ENCODE assay signal across 11 mouse cellular contexts in genomic region chr9:56860486-56861269, GRCm38 (mm10). TPM values are rescaled to one million over a fixed set of nuclear protein-coding genes. Genes with fewer than 3 reads are reported as not detected.
A peak's percentile ranks its signal among the peaks of the same experiment; 100 is the strongest.
DNase-seq lines count a peak whose midpoint lies in the region; ATAC-seq lines count a peak whose summit lies in the region.
"Had no signal": no experiment of that assay in that cellular context is flagged by ENCODE, and none has a peak within 500 bp of the region (broad histone marks: within the 10 kb centered on the region; RNA-seq: fewer than 3 reads in every experiment).

No protein-coding gene starts in this region.

- ATAC-seq in embryonic facial prominence, embryonic 15.5 days (ENCODE audit: insufficient number of reproducible peaks, low FRiP score, low TSS enrichment, low read depth): peak; percentile 40
- peak; percentile 48 for ATAC-seq in lung, embryonic 16.5 days (ENCODE audit: low read depth)
- ATAC-seq in midbrain, embryonic 15.5 days (replicated peaks): no peak

- H3K4me2 ChIP-seq in embryonic facial prominence, embryonic 15.5 days (replicated peaks): 0 out of 2 replicates have a peak overlapping the region, but pooled peaks have one; percentile 10
- H3K4me2 ChIP-seq in lung, embryonic 16.5 days (ENCODE audit: low read depth, low read length): no peak overlapping the region
- H3K4me2 ChIP-seq in midbrain, embryonic 15.5 days: no peak overlapping the region
- H3K4me2 ChIP-seq: midbrain, embryonic 11.5 days; neural tube, embryonic 15.5 days had no signal

- peak; percentile 72 for DNase-seq in adipocyte (ENCODE audit: low spot score)
- peak; percentile 36 for DNase-seq in kidney, adult 18-20 months
- no peak for DNase-seq in retina, embryonic 14.5 days (ENCODE audit: low spot score)
- no peak for DNase-seq in midbrain, embryonic 10.5 days (ENCODE audit: low spot score)

- H3K36me3 ChIP-seq in embryonic facial prominence, embryonic 15.5 days: no peaks in the 10 kb centered on the region
- no peaks in the 10 kb centered on the region for H3K36me3 ChIP-seq in lung, embryonic 16.5 days (ENCODE audit: control insufficient read depth, insufficient read depth, low read length)
- H3K36me3 ChIP-seq in midbrain, embryonic 10.5 days: no peaks in the 10 kb centered on the region
- H3K36me3 ChIP-seq in midbrain, embryonic 15.5 days (replicated peaks): no peaks in the 10 kb centered on the region
- H3K36me3 ChIP-seq: G1E; neural tube, embryonic 15.5 days had no signal

- 35% methylated on average over 15 of the region's 15 CpGs for WGBS in embryonic facial prominence, embryonic 15.5 days
- 39% methylated on average over 15 of the region's 15 CpGs for WGBS in lung, embryonic 16.5 days
- WGBS in midbrain, embryonic 10.5 days: 80% methylated on average over 15 of the region's 15 CpGs
- WGBS in midbrain, embryonic 15.5 days: 68% methylated on average over 15 of the region's 15 CpGs

- H3K9ac ChIP-seq in embryonic facial prominence, embryonic 15.5 days: no peak overlapping the region
- H3K9ac ChIP-seq in lung, embryonic 16.5 days (ENCODE audit: low read length): peak overlapping the region; percentile 6; the same call in 1 of the 2 replicates
- H3K9ac ChIP-seq in midbrain, embryonic 15.5 days: no peak overlapping the region
- H3K9ac ChIP-seq: neural tube, embryonic 15.5 days had no signal

- no peak overlapping the region for H3K4me3 ChIP-seq in embryonic facial prominence, embryonic 15.5 days (replicated peaks)
- H3K4me3 ChIP-seq in lung, embryonic 16.5 days (ENCODE audit: low read length): no peak overlapping the region
- H3K4me3 ChIP-seq in midbrain, embryonic 10.5 days: no peak overlapping the region
- H3K4me3 ChIP-seq in midbrain, embryonic 15.5 days: no peak overlapping the region
- H3K4me3 ChIP-seq: neural tube, embryonic 15.5 days had no signal

- no peaks in the 10 kb centered on the region for H3K27me3 ChIP-seq in embryonic facial prominence, embryonic 15.5 days
- no peaks in the 10 kb centered on the region for H3K27me3 ChIP-seq in lung, embryonic 16.5 days (ENCODE audit: control insufficient read depth, insufficient read depth, low read depth, low read length)
- peaks cover 30% of the 10 kb centered on the region for H3K27me3 ChIP-seq in midbrain, embryonic 10.5 days (ENCODE audit: low read depth, poor library complexity, severe bottlenecking)
- peaks cover 20% of the 10 kb centered on the region for H3K27me3 ChIP-seq in midbrain, embryonic 15.5 days (replicated peaks)

- H3K27ac ChIP-seq in embryonic facial prominence, embryonic 15.5 days (replicated peaks): peak overlapping the region; percentile 53
- H3K27ac ChIP-seq in lung, embryonic 16.5 days (ENCODE audit: low read length): peak overlapping the region; percentile 47
- no peak overlapping the region for H3K27ac ChIP-seq in midbrain, embryonic 10.5 days (replicated peaks)
- no peak overlapping the region for H3K27ac ChIP-seq in midbrain, embryonic 15.5 days
- H3K27ac ChIP-seq: kidney, postnatal 0 days; neural tube, embryonic 15.5 days had no signal

- H3K9me3 ChIP-seq in embryonic facial prominence, embryonic 15.5 days (replicated peaks): no peaks in the 10 kb centered on the region
- H3K9me3 ChIP-seq in lung, embryonic 16.5 days (ENCODE audit: control insufficient read depth, low read length): no peaks in the 10 kb centered on the region
- no peaks in the 10 kb centered on the region for H3K9me3 ChIP-seq in midbrain, embryonic 10.5 days (replicated peaks)
- H3K9me3 ChIP-seq in midbrain, embryonic 15.5 days: no peaks in the 10 kb centered on the region
- H3K9me3 ChIP-seq: G1E; neural tube, embryonic 15.5 days had no signal

- H3K4me1 ChIP-seq in embryonic facial prominence, embryonic 15.5 days: peaks cover 44% of the 10 kb centered on the region
- H3K4me1 ChIP-seq in lung, embryonic 16.5 days (replicated peaks; ENCODE audit: control insufficient read depth, insufficient read depth, low read length): peaks cover 28% of the 10 kb centered on the region
- peaks cover 18% of the 10 kb centered on the region for H3K4me1 ChIP-seq in midbrain, embryonic 10.5 days
- H3K4me1 ChIP-seq in midbrain, embryonic 15.5 days: peaks cover 4% of the 10 kb centered on the region; the same call in 1 of the 2 replicates

RNA-seq across cellular contexts. Expression of gene Odf3l1, which starts 3.8 kb away (rescaled TPM):
- polyA plus RNA-seq in embryonic facial prominence, embryonic 15.5 days (2015; fragmentation: Nextera tagmentation; extraction: Ambion mirVana): 0.88 and 1.1 TPM in 2 replicates
- 0.20 and 1.1 TPM in 2 replicates for polyA plus RNA-seq in lung, embryonic 16.5 days (2015; fragmentation: Nextera tagmentation; extraction: Ambion mirVana)
- not detected in 2 replicates for polyA plus RNA-seq in midbrain, embryonic 10.5 days (2016; fragmentation: Nextera tagmentation; extraction: Ambion mirVana)
- polyA plus RNA-seq in midbrain, embryonic 15.5 days (2015; fragmentation: Nextera tagmentation; extraction: Ambion mirVana): not detected in 2 replicates
- polyA plus RNA-seq: G1E; midbrain, embryonic 11.5 days had no signal

RNA-seq across cellular contexts. Expression of gene Cspg4, which starts 4.2 kb away (rescaled TPM):
- 31.2 and 34.1 TPM in 2 replicates for polyA plus RNA-seq in embryonic facial prominence, embryonic 15.5 days (2015; fragmentation: Nextera tagmentation; extraction: Ambion mirVana)
- polyA plus RNA-seq in lung, embryonic 16.5 days (2015; fragmentation: Nextera tagmentation; extraction: Ambion mirVana): 23.9 and 26.5 TPM in 2 replicates
- 0.91 and 1.7 TPM in 2 replicates for polyA plus RNA-seq in midbrain, embryonic 10.5 days (2016; fragmentation: Nextera tagmentation; extraction: Ambion mirVana)
- polyA plus RNA-seq in midbrain, embryonic 15.5 days (2015; fragmentation: Nextera tagmentation; extraction: Ambion mirVana): 7.6 and 8.2 TPM in 2 replicates
- polyA plus RNA-seq: G1E had no signal

Comparison
In these comparisons a context has a peak if more than half of its experiments do, and no peak if none do; other contexts are left out.
1. DNase-seq: peak in adipocyte (single experiment) and kidney, adult 18-20 months (single experiment); none in retina, embryonic 14.5 days (single experiment) and midbrain, embryonic 10.5 days (single experiment).
2. H3K27ac ChIP-seq: peak in embryonic facial prominence, embryonic 15.5 days (single experiment) and lung, embryonic 16.5 days (single experiment); none in midbrain, embryonic 10.5 days (single experiment) and midbrain, embryonic 15.5 days (single experiment).